Mouse (Mus musculus) layer of hippocampus, postnatal 10 days (tissue): Measurements from ENCODE around the gene Ahnak2. TPM values are rescaled to one million over a fixed set of nuclear protein-coding genes. Genes with fewer than 3 reads are reported as not detected.
"Not testable (repeated sequence)": the region's sequence is repeated elsewhere in the genome, so short reads cannot be mapped to it uniquely, and the experiment has no call there.

Experiments
- DNase-seq, 2 experiments: peaks; one replicate each; pipeline ENCODE4 v3.0.0; 2021; ENCODE audit warnings: low spot score in 2 of 2
- total RNA-seq, 2 experiments: library from RNA; stranded (reverse); gene quantifications; 2 replicates each; pipeline ENCODE4 v1.2.3; 2021

Ahnak2 gene
- total RNA-seq, 2 experiments from 2014 or later = 11.8 to 17.1 TPM

DNA sequence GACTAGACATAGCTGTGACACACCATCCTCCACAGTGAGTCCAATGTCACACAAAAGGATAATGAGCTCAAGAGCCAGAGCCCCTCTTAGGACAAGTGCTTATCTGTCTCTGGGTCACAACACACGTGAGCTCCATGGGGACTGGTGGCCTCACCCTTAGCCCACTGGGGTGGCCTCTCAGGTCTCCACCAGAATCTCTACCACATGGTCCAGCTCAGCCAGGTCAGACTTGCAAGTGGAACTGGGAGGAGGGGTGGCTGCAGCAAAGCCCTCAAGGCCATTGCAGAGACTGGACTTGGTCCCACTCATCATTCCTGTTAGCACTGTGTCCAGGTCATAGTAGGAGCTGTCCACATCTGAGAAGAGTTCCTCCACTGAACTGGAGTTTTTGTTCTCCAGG, 18.8 kb upstream of the Ahnak2 start:
- no peak for DNase-seq

DNA sequence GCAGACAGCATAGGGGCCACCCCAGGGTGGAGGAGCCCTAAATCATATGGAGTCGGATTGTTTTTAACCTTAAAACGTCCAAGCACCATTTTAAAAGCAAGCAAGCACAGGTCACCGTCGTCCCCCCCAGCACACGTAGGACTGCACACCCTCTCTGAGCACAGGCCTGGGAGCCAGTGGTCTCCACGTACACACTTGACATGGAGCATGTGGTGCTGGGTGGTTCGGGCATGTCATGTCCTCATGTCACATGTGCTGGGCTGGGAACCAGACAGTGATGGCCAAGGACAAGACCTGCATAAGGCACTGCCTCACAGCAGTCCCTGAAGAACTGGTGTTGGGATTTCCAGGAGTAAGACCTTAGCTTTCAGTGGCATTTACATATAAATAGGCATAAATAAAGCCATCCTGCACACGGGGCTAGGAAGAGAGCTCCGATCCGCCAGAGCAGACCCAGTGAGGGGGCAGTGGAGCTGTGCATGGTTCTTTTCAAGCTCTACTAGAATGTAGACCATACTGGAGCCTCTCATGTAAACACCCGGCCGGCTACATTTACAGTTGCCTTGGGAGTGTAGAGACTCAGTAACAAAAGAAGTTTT, 18.0 kb upstream of the Ahnak2 start:
- DNase-seq = no peak

DNA sequence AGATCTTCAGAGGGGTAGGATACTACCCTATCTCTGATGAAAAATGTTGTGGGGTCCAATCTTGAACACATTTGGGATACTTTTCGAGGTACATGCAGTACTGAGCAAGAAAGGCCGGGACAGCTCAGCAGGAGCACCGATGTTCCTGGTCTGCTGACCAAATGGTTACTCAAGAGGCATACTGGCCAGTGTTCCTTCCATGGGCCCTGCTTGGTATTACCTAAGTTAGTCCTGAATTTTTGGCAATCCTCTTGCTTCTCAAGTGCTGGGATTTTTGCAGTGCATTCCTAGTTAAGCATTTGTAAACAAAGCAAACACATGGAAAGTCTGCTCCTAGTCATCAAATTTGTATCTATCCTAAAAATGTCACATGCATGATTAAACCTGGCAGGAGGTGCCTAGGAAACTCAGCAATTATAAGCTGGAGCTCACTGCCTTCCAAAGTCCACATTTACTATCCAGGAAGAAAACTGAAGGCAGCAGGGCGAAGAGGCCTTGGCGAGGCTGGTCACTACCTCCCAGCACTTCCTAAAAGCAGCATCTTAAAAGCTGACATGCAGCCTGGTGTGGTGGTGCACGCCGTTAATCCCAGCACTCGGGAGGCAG, 16.7 kb upstream of the Ahnak2 start:
- no peak for DNase-seq

DNA sequence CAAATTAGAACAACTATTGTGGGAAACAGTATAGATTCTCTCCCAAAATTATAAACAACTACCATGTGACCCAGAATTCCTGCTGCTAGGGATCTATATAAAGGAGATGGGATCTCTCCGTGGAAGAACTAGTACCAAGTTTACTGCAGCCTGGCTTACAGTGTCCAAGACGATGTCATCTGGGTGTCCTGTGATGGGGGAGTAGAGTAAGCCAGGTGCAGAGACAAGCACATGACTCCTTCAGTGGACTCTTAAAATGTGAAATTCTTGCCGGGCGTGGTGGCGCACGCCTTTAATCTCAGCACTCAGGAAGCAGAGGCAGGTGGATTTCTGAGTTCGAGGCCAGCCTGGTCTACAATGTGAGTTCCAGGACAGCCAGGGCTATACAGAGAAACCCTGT, 14.4 kb upstream of the Ahnak2 start:
- not testable (repeated sequence) for DNase-seq

DNA sequence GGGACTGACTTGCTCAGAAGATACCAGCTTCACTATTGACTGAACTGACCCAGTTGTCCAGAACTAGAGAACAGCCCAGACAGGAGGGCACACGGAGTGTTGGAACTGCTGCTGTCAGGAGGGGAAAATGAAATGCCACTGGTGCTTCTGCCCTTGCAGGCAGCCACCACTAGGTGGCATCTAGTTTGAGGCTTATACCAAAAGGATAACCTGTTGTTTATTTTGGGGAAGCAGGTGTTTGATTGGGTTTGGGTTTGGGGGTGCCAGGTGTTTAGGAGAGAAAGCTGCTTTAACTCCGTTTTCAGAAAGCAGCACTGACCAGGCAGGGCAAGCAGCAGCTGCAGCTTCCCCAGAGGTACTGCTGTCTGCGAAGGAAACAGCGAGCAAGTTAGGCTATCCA, 13.8 kb upstream of the Ahnak2 start:
- DNase-seq = peak; percentile 66 to 70

DNA sequence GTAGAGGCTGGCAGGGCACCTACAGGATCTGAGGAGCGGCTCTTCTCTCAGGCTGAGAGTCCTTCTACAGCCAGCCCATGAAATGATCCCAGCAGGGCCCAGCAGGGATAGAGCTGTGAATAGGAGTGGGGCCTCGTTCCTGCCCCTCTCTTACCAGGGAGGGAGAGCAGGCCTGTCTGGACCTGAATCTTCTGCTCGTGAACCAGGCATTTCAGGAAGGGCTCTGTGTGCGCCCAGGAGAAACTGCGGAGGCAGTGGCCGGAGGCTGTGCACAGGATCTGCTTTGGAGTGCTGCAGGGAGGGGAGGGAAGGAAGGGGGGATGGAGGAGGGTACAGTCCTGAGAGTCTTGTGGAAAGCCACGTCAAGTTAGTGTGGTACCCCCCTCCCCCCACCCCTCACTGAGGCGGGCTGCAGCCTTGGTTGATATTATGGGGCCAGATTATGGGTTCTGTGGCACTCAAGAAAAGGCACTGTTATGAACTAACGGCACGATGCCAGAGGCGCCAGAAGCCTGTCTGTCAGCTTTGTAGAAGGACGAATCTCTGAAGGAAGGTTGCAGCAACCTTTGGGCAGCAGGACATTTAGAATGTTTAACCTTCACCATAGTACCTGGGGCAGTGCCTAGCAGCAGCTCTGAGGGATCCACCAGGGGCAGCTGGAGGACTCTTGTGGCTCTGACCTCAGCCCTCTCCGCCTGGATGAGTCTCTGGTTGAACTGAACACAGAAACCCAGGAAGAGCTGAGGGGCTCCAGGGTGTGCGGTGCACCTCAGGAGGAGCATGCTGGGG, 12.4 kb upstream of the Ahnak2 start:
- no peak for DNase-seq

DNA sequence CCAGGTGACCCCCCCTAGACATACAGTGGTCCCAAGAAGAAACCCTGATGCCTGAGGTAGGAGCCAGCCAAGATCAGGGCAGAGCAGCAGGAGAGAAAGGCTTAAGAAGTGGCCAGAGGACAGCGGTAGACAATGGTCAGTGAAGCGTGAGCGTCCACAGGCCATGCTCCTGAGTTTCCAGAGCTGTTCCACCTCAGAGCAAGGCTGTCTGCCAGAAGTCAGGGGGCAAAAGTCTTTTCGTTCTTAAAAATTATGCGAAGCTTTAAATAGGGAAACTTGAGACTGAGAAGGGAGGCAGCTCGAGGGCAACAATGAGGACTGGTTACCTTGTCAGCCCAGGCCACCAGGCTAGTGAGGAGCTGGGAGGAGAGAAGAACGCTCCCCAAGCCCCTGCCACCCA, 10.9 kb upstream of the Ahnak2 start:
- DNase-seq = no peak

DNA sequence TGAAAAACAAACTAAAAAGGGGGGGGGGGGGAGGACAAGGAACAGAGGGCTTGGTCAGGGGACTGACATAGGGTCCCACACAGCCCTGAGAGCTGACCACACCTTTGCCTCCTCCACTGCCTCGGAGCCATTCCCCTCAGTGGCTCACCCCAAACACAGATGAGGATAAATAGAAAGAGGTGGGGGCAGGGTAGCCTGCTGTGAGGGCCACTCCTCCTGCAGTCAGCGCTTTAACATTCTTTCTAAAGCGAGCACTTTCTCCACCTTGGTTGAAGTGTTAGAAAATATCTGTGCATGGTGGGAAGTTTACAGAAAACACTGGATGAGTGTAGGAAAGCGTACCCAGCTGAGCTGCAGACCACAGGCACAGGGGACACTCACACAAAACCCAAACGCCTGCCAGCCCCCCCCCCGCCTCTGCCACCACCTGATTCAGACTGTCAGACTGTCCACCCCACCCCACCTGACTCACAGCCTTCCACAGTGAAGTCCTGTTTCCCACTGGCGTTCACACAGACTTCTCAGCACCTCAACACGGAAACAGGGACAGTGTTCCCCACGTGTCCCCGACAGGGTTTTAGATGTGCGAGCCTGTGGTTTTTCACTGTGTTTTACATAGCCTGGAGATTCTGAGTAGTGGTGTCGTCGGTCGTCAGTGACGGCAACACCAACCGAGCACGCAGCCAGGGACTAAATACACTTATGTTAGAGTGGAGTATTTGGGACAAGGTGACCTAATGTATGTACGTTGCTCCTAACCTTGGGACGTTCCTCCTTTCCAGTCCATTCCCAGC, 7.8 kb upstream of the Ahnak2 start:
- no peak for DNase-seq

DNA sequence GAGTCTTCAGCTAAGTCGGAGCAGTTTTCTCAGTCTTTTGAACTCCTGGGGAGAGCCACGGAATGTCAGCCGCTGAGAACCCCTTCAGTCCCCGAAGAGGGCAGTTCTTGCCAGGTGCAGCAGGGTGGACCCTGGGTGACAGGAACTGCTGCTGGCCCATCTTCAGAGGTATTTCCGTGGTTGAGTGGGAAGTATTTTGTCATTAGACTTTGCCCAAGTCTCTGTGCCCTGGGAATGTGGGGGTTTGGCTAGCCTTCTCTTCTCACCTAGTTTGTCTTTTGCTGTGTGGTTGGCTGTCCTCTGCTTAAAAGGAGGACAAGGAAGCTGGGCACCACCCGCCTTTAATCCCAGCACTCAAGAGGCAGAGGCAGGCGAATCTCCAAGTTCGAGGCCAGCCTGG, 7.2 kb upstream of the Ahnak2 start:
- no peak for DNase-seq

DNA sequence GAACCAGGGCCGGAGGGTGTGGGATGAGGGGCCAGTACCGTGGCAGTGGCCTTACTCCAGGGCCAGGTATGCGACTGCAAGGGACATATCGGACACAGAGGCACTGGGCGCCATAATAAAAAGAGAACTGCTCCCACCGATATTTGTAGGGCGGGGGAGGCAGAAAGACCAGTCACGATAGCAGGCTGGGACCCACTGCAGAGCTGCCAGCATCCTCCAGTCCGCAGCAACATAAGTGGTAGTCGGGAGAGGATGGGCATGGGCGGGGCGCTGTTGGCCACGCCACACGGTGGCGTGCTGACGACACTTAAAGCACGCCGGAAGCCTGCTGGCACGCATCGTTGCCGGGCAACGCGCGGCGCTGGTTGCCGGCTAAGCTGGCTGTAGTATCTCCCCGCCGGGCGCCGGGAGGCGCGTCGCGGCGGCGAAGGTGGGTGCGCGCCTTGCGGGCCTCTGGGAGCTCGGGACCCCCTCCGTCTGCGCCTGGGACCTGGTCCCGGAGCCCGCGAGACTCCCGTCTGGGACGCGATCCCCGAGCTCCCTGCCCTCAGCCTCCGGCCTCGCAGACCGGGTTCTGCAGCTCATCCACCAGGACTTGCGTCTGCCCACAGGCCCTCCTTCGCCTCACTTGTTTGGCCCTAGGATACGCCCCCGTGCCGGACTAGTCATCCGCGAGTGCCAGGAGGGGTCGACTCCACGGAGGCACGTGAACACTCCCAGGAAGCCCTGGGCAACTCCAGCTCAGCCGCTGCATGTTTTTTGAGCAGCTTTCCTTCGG, 6.3 kb upstream of the Ahnak2 start, which contains the start of gene Clba1:
Gene Clba1 (plus strand): TSS at position 351 of the 778 bp plus-strand sequence.
- DNase-seq = peak; percentile 90 to 94

DNA sequence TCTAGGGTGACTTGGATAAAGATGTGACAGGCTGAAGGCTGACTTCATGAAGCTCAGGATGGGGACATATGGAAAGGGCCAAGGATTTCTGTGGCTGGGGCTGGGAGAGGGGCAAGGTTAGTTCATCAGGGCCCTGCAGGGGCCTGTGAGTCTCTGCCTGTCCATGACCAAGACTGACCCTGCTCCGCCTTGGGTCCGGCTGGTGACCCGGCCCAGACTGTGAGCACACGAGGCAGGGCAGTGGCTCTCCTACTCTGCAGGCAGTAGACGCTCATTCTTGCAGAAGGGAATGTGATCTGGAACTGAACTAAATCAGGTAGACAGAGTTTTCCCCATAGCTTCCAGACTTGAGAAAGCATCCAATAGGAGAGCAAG, 5.7 kb upstream of the Ahnak2 start:
- no peak for DNase-seq

DNA sequence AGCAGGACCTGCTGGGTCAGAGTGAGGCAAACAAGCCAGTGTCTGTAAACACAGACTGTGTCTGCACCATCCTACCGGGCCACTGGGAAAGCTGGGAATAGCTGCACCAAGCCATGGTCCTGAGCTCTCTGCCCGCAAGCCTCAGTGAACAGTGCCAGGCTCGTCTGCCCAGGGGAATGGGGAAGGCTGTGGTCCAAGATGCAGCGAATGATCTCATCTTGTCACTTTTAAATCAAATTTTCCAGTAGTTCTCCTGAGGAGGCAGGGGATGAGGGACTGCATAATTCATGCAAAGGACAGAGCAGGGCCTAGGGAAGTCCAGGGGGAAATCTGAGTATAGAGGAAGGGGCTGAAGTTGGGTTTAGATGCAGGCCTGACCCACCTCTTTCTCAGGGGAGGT, 5.3 kb upstream of the Ahnak2 start:
- no peak for DNase-seq

DNA sequence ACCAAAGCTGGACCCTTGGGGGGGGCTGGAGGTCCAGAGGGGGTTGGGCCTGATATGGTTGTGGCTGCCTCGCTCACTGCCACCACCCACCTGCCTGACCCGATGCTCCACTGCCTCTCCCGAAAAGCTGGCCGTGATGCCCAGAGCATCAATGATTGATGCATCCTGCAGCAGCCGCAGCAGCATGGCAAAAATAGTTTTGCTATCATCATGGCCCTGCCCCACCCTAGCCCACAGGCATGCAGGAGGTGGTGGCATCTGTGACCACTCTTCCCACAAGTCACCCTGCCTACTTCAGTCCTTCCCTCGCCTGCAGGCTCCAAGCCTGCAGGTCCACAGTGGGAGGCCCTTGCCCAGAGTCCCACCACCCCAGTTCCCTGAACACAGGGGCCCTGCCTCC, 3.6 kb upstream of the Ahnak2 start:
- DNase-seq = no peak

DNA sequence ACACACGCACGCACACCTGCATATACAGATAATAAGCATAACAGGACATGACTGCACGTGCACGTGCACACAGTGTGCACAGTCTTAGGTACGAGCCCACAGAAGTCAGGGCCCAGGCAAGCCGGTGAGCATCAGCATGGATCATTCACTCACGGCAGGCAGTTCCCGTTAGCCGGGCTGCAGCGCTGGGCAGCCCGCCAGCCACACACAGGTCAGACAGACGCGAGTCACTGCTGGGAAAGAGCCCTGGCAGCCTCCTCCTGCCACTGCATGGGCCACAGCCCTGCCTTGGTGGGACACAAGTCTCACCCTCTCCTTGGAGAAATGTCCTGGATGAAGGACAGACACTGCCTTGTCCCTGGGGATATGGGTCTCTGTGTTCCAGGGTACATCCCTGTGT, 1.6 kb upstream of the Ahnak2 start:
- DNase-seq = no peak

DNA sequence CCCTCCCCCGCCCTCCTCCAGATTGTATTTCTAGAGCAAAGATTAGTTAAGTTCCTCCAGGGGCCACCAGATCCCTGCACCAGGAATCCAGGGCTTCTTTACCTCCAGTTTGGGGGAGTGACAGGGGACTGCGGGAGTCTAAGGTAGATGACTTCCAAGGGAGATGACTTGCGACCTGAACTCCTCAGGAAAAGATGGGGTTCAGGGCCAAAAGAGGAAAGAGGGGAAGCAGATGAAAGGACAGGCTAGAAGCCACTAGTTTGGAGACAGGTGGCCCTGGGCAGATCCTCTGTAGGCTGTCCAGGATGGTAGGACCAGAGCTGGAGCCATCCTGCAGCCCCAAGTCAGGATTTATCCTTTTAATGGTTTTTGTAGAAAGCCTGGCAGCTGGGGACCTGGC, 460 bp upstream of the Ahnak2 start:
- DNase-seq = no peak

DNA sequence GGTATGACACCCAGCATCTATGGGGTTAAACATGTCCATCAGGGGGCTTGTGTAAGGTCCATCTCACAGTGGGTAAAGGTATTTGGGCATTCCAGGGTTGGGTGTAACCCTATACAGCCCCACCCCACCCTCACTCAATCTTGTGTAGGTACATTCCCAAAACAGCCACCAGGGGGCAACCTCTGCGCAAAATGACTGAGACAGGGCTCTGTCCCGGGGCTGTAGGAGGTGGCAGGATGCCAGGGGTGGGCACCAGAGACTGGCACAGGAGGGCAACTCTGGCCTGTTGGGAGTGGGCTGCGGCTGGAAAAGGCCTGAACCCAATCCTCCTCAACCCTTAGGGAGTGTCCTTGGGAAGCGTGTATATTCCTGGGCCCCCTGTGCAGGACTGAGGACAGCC, 2.0 kb downstream of the Ahnak2 start:
- peak; percentile 77 to 81 for DNase-seq

DNA sequence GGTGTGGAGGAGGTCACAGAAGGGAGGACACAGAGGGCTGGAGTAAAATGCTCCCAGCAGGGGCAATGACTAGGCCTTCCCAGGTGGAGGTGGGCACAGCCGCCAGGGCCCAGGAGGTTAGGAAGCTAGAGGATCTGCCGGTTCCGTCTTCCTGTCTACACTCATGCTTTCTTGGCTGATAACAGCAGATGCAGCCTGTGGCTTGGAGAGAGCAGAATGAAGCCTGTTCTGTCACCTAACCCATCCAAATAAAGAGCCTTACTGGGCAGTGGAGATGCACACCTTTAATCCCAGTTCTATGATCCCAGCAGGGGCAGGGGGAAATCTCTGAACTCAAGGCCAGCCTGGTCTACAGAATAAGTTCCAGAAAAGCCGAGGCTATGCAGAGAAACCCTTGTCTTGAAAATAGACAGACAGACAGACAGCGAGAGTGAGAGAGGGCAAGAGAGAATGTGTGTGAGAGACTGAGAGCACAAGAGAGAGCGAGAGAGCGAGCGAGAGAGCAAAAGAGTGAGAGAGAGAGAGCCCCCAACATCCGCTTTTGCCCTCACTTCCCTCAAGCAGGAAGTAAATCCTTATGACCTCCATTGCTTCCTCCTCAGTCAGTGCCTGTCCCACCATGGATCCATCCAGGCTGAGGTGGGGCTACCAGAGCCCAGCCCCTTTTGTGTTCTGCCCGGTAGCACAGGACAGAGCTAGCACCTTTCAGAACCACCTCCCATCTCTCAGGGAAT, 3.1 kb downstream of the Ahnak2 start:
- DNase-seq = no peak

DNA sequence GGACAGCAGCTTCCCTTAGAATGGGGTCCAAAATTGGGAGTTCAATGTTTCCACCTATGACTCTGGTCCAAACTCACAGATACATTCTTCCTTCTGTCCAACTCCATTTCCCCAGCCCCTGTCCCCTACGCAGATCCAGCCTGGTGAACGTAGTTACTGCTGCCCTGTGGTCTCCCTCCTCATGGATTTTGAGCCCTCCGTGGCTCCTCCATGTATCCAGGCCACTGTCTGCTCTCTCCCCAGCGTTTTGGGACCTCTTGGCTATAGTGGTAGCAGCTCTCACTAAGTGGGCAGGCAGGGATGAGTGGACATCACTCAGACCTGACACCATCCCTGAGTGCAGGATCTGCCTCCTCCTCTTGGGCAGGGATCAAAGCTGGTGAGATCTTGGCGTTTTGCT, 3.7 kb downstream of the Ahnak2 start:
- no peak for DNase-seq

DNA sequence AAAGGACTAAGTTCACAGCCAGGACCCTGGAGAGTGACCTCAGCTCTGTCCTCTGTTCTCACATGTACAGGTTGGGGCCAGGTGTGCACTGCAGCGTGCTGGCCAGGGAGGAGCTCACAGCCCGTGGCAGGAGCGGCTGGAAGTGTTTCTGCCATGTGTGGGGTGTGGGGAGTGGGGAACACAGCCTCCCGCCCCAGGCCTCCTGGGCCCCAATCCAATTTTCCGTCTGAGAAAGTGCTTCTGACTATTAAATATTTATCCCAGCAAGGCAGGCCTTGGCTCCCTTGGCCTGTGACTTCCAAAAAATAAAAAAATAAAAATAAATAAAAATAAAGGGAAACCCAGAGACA, 4.2 kb downstream of the Ahnak2 start:
- DNase-seq = no peak

DNA sequence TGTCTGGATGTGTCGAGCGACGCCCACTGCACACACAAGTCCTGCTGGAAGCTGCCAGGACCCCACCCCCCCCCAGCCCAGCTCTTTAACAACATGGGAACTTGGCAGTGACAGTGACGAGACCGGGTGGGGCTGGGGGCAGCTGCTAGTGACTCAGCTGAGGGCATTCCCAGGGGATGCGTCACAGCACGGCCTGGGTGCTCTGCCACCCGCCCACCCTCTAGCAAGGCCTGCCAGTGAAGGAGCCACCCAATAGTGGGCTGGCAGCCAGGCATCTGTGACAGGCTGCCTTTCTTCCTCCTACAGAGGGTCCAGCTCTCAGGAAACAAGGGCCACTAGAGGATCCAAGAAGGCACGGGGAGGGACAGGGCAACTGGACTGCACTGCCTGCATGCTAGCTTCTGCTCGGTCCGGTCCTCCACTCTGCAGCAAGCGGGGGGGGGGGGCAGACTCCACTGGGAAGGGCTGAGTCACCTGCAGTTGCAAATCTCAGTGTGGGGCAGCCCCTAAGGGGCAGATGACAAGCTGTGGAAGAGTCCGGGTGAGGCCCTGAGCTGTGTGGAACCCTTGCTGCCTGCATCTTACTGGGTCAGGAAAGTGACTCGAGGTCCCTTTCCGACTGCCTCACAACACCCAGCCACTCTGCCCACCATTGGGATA, 4.7 kb downstream of the Ahnak2 start:
- DNase-seq = peak; percentile 67 to 71
